Mouse (Mus musculus): ENCODE results near the gene Sec22a. TPM values are rescaled to one million over a fixed set of nuclear protein-coding genes. Genes with fewer than 3 reads are reported as not detected.

Gene Sec22a
- polyA plus RNA-seq, 1 experiment from 2014 or later = 35.3 TPM

DNA sequence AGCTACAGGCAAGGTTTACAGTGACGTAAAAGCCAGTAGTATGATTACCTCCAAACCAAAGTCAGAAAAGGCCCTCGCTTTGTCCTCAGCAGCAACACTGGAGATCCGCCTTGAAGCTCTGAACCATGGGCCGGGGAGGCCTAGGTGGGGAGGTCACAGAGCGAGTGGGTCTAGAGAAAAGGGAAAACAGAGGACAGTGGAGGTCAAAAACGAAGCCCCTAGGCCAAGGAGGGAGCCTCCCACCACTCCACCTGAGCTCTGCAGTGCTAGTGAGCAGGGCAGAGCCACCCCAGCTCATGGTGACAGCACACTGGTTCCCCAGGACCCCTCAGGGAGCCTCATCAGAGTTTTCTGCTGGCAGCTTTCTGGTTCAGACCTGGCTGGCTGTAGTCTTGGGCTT lies 55.7 kb downstream of the Sec22a start:
- H3K4me2 ChIP-seq (ENCODE audit: low read depth, severe bottlenecking) = no peak overlapping the region
- ATAC-seq (ENCODE audit: insufficient number of reproducible peaks, low FRiP score, low TSS enrichment, low read depth) = no peak
- H3K4me1 ChIP-seq (ENCODE audit: control insufficient read depth, insufficient read depth, low read length) = no peaks in the 10 kb centered on the region
- no peak overlapping the region for H3K9ac ChIP-seq (ENCODE audit: low read length)
- no peaks in the 10 kb centered on the region for H3K27me3 ChIP-seq (ENCODE audit: control insufficient read depth, insufficient read depth, low read length)
- DNase-seq (ENCODE audit: low spot score) = no peak
- no peaks in the 10 kb centered on the region for H3K9me3 ChIP-seq (ENCODE audit: control insufficient read depth, low read length)
- H3K4me3 ChIP-seq (ENCODE audit: low read depth, low read length) = no peak overlapping the region
- no peaks in the 10 kb centered on the region for H3K36me3 ChIP-seq (ENCODE audit: control insufficient read depth, insufficient read depth, low read length)
- H3K27ac ChIP-seq (replicated peaks; ENCODE audit: low read depth, low read length) = no peak overlapping the region
- WGBS = 78% methylated on average over 6 of the region's 6 CpGs

DNA sequence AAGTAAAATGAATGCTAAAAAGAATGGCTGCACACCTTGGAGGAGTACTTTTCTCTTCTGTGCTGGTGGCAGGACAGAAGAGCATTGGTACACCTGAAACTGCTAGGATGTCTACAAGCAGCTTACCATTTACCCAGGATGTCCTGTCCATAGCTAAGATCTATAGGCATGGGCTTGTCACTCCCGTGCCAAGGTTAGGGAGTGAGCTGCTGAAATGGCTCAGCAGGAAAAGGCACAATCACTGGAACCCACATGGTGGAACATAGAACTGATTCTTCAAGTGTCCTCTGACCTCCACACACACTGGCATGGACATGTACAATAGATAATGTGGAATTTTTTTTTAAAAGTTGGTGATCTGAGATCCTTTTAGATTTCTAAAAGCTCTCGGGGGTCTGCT lies 56.4 kb downstream of the Sec22a start:
- 86% methylated on average over 2 of the region's 2 CpGs for WGBS
- H3K4me3 ChIP-seq (ENCODE audit: low read depth, low read length) = no peak overlapping the region
- H3K9me3 ChIP-seq (ENCODE audit: control insufficient read depth, low read length) = no peaks in the 10 kb centered on the region
- ATAC-seq (ENCODE audit: insufficient number of reproducible peaks, low FRiP score, low TSS enrichment, low read depth) = no peak
- H3K9ac ChIP-seq (ENCODE audit: low read length) = no peak overlapping the region
- H3K4me2 ChIP-seq (ENCODE audit: low read depth, severe bottlenecking) = no peak overlapping the region
- no peak overlapping the region for H3K27ac ChIP-seq (replicated peaks; ENCODE audit: low read depth, low read length)
- H3K4me1 ChIP-seq (ENCODE audit: control insufficient read depth, insufficient read depth, low read length) = no peaks in the 10 kb centered on the region
- H3K27me3 ChIP-seq (ENCODE audit: control insufficient read depth, insufficient read depth, low read length) = no peaks in the 10 kb centered on the region
- no peak for DNase-seq (ENCODE audit: low spot score)
- no peaks in the 10 kb centered on the region for H3K36me3 ChIP-seq (ENCODE audit: control insufficient read depth, insufficient read depth, low read length)

DNA sequence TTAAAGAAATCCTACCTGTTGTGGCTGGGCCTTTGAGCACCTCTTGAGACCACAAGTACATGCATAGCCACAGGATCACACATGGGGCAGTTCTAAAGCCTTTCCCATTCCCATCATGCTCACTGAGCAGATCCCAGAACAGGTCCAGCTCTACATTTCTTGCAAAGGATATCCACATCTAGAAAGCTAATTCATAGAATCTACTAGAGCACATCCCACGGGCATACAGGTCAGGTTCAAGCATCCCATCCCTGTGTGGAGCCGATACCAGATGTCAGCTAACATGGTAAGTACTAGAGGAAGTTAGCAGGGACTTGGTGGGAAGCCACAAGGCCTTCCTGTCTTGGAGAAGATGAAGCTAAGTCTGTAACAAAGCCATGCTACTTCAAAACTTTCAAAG lies 57.1 kb downstream of the Sec22a start:
- H3K27ac ChIP-seq (replicated peaks; ENCODE audit: low read depth, low read length) = no peak overlapping the region
- H3K9me3 ChIP-seq (ENCODE audit: control insufficient read depth, low read length) = no peaks in the 10 kb centered on the region
- 87% methylated on average over 2 of the region's 2 CpGs for WGBS
- H3K9ac ChIP-seq (ENCODE audit: low read length) = no peak overlapping the region
- H3K27me3 ChIP-seq (ENCODE audit: control insufficient read depth, insufficient read depth, low read length) = no peaks in the 10 kb centered on the region
- ATAC-seq (ENCODE audit: insufficient number of reproducible peaks, low FRiP score, low TSS enrichment, low read depth) = no peak
- H3K4me1 ChIP-seq (ENCODE audit: control insufficient read depth, insufficient read depth, low read length) = no peaks in the 10 kb centered on the region
- no peaks in the 10 kb centered on the region for H3K36me3 ChIP-seq (ENCODE audit: control insufficient read depth, insufficient read depth, low read length)
- no peak overlapping the region for H3K4me2 ChIP-seq (ENCODE audit: low read depth, severe bottlenecking)
- DNase-seq (ENCODE audit: low spot score) = no peak
- H3K4me3 ChIP-seq (ENCODE audit: low read depth, low read length) = no peak overlapping the region

DNA sequence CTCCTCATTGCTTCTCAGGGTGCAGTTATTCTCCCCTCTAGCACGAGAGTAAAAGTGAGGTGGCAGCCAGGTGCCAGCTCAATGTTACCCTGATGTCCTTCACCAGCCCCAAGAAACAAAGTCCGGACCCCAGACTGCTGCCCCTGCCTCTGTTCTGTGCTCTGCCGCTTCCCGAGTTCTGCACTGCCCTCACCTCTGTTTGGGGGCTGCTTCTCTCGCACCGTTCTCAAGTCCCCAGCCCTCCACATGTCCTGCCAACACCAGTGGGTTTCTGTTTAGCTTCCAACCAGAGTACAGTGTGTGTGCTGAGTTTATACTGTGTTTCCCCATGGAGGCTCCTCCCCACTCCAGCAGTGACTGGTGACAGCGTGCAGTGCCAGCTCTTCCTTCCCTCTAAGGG lies 58.5 kb downstream of the Sec22a start:
- H3K4me2 ChIP-seq (ENCODE audit: low read depth, severe bottlenecking) = no peak overlapping the region
- 85% methylated on average over 7 of the region's 7 CpGs for WGBS

DNA sequence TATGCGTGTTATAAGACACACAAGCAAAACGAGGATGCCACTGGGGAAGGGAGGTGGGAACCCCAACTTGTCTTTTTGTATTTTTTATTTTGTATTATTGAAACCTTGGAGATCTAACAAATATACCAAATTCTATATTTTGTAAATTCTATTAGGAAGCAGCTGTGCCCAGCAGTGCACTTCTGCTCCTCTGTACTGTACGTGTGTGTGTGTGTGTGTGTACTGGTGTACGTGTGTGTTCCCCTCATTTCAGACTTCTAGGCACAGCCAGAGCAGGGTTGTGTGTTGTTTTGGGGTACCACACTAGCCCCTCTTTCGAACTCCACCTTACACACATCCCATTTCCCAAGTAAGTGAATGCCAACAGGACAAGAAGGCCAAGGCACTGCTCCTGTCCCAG lies 59.3 kb downstream of the Sec22a start:
- Histone ChIP-seq H3K9me3 (ENCODE audit: control insufficient read depth, low read length) (no peaks in the 10 kb centered on the region), H3K27ac (replicated peaks; ENCODE audit: low read depth, low read length) (no peak overlapping the region), H3K4me3 (ENCODE audit: low read depth, low read length) (no peak overlapping the region), H3K27me3 (ENCODE audit: control insufficient read depth, insufficient read depth, low read length) (no peaks in the 10 kb centered on the region), H3K4me2 (ENCODE audit: low read depth, severe bottlenecking) (no peak overlapping the region), H3K9ac (ENCODE audit: low read length) (no peak overlapping the region), H3K36me3 (ENCODE audit: control insufficient read depth, insufficient read depth, low read length) (no peaks in the 10 kb centered on the region), H3K4me1 (ENCODE audit: control insufficient read depth, insufficient read depth, low read length) (no peaks in the 10 kb centered on the region)
- 84% methylated on average over 5 of the region's 5 CpGs for WGBS
- DNase-seq (ENCODE audit: low spot score) (no peak), ATAC-seq (ENCODE audit: insufficient number of reproducible peaks, low FRiP score, low TSS enrichment, low read depth) (no peak)

More for the DNA sequence above, 58.5 kb downstream of the Sec22a start:
- Histone ChIP-seq H3K4me3 (ENCODE audit: low read depth, low read length) (no peak overlapping the region), H3K9me3 (ENCODE audit: control insufficient read depth, low read length) (no peaks in the 10 kb centered on the region), H3K4me1 (ENCODE audit: control insufficient read depth, insufficient read depth, low read length) (no peaks in the 10 kb centered on the region), H3K27me3 (ENCODE audit: control insufficient read depth, insufficient read depth, low read length) (no peaks in the 10 kb centered on the region), H3K27ac (replicated peaks; ENCODE audit: low read depth, low read length) (no peak overlapping the region), H3K36me3 (ENCODE audit: control insufficient read depth, insufficient read depth, low read length) (no peaks in the 10 kb centered on the region), H3K9ac (ENCODE audit: low read length) (no peak overlapping the region)
- DNase-seq (ENCODE audit: low spot score) (no peak), ATAC-seq (ENCODE audit: insufficient number of reproducible peaks, low FRiP score, low TSS enrichment, low read depth) (no peak)

DNA sequence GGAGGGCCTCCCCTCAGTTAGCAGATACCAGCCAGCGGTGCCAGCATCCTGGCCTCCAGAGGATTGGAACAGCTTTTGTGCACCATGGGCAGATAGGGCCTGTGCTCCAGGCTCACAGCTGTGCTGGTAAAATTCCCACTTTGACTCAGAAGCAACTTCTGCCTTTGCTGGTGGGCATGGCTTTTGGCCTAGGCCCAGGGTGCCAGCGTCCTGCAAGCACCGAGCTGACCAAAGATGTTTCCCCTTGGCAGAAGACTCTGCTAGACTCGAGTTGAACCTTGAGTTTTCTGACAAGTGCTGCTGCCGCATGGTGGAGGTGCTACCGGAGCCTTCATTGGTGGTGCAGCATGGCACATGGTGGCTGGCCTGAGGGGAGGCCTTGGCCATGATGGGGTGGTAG lies 60.0 kb downstream of the Sec22a start:
- ATAC-seq (ENCODE audit: insufficient number of reproducible peaks, low FRiP score, low TSS enrichment, low read depth) = no peak
- Histone ChIP-seq H3K4me1 (ENCODE audit: control insufficient read depth, insufficient read depth, low read length) (no peaks in the 10 kb centered on the region), H3K4me3 (ENCODE audit: low read depth, low read length) (no peak overlapping the region), H3K27me3 (ENCODE audit: control insufficient read depth, insufficient read depth, low read length) (no peaks in the 10 kb centered on the region), H3K9ac (ENCODE audit: low read length) (no peak overlapping the region), H3K4me2 (ENCODE audit: low read depth, severe bottlenecking) (no peak overlapping the region), H3K36me3 (ENCODE audit: control insufficient read depth, insufficient read depth, low read length) (no peaks in the 10 kb centered on the region), H3K9me3 (ENCODE audit: control insufficient read depth, low read length) (no peaks in the 10 kb centered on the region), H3K27ac (replicated peaks; ENCODE audit: low read depth, low read length) (no peak overlapping the region)
- WGBS = 89% methylated on average over 6 of the region's 6 CpGs
- DNase-seq (ENCODE audit: low spot score) = no peak

DNA sequence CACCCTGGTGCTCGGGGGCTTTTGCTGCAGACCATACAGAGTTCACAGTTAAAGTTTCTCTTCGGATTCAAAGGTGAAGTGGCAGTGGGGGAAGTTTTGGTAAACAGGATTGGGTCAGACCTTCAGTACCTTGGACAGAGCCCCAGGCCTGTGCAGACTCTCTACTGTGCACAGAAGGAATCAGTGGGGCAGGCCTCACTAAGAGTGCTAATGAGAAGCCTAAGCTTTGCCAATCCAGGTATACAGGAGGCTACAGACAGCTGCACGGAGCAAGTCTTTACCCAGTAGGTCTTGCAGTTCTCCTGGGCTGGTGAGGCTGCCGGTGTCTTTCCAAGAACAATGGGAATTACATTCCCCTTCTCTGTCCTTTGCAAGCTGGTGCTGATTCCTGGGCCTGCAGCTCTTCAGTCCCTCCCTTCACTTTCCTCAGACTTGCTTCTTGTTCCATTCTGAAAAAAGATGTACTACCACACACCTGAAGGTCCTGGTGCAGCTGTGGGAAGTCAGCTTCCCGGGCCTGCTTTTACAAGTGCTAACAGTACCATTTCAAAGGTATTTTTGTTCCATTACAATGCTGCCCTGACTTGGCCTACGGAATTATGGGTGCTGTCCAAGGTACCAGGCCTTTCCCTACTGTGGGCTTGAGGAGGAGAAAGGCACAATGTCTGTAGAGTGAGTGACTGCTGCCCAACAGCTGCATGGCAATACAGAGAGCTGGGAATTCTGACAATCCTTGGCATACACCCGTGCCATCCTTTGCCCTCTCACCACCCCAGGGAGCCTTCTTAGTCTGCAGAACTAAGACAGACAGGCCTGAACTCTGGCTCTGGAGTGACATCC lies 61.1 kb downstream of the Sec22a start:
- Histone ChIP-seq H3K27me3 (ENCODE audit: control insufficient read depth, insufficient read depth, low read length) (no peaks in the 10 kb centered on the region), H3K4me3 (ENCODE audit: low read depth, low read length) (no peak overlapping the region), H3K9me3 (ENCODE audit: control insufficient read depth, low read length) (no peaks in the 10 kb centered on the region), H3K9ac (ENCODE audit: low read length) (no peak overlapping the region), H3K36me3 (ENCODE audit: control insufficient read depth, insufficient read depth, low read length) (no peaks in the 10 kb centered on the region), H3K27ac (replicated peaks; ENCODE audit: low read depth, low read length) (no peak overlapping the region), H3K4me2 (ENCODE audit: low read depth, severe bottlenecking) (no peak overlapping the region), H3K4me1 (ENCODE audit: control insufficient read depth, insufficient read depth, low read length) (no peaks in the 10 kb centered on the region)
- 46% methylated on average over 7 of the region's 7 CpGs for WGBS
- ATAC-seq (ENCODE audit: insufficient number of reproducible peaks, low FRiP score, low TSS enrichment, low read depth) (peak; percentile 44; the same call in 1 of the 2 replicates), DNase-seq (ENCODE audit: low spot score) (peak; percentile 82)

DNA sequence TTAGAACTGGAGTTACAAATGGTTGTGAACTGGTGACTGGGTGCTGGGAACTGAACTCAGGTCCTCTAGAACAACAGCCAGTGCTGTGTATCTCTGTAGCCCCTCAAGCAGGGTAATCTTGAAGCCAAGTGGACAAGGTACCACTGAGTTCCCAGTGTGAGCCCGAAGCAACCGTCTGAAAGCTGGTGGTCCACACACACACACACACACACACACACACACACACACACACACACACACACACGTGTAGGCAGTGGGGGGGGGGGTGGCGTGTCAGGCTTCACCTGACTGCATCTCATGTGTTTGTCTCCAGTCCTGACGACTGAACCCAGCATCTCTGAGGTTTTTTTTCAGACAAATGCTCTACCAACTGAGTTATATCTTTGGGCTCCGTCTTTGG lies 63.6 kb downstream of the Sec22a start:
- H3K4me3 ChIP-seq (ENCODE audit: low read depth, low read length) = no peak overlapping the region
- ATAC-seq (ENCODE audit: insufficient number of reproducible peaks, low FRiP score, low TSS enrichment, low read depth) = no peak
- no peak overlapping the region for H3K4me2 ChIP-seq (ENCODE audit: low read depth, severe bottlenecking)
- no peak for DNase-seq (ENCODE audit: low spot score)
- H3K4me1 ChIP-seq (ENCODE audit: control insufficient read depth, insufficient read depth, low read length) = no peaks in the 10 kb centered on the region
- H3K9me3 ChIP-seq (ENCODE audit: control insufficient read depth, low read length) = no peaks in the 10 kb centered on the region
- no peak overlapping the region for H3K27ac ChIP-seq (replicated peaks; ENCODE audit: low read depth, low read length)
- no peak overlapping the region for H3K9ac ChIP-seq (ENCODE audit: low read length)
- no peaks in the 10 kb centered on the region for H3K27me3 ChIP-seq (ENCODE audit: control insufficient read depth, insufficient read depth, low read length)
- 89% methylated on average over 5 of the region's 6 CpGs for WGBS
- no peaks in the 10 kb centered on the region for H3K36me3 ChIP-seq (ENCODE audit: control insufficient read depth, insufficient read depth, low read length)

DNA sequence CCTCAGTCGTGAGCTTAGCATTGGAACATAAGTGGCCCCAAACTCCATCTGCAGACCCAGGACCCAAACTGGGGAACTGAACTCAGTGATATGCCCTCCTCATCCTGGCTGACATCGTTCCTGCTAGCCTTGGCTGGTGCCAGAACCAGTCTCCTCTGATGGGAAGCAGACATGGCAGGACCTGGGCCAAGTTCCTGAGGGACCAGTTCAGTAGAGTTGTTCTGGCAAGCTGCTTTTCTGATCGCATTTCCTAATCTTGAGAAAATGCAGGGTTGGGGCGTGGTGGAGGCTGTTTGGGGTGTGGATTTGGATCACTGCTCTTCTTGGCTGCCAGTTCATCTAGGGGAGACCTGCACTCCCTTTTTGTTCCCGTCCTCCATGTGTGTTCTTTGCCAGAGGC lies 65.9 kb downstream of the Sec22a start:
- H3K4me2 ChIP-seq (ENCODE audit: low read depth, severe bottlenecking) = no peak overlapping the region
- no peaks in the 10 kb centered on the region for H3K36me3 ChIP-seq (ENCODE audit: control insufficient read depth, insufficient read depth, low read length)
- WGBS = 80% methylated on average over 5 of the region's 5 CpGs
- ATAC-seq (ENCODE audit: insufficient number of reproducible peaks, low FRiP score, low TSS enrichment, low read depth) (no peak), DNase-seq (ENCODE audit: low spot score) (no peak)
- H3K9me3 ChIP-seq (ENCODE audit: control insufficient read depth, low read length) = no peaks in the 10 kb centered on the region
- H3K27me3 ChIP-seq (ENCODE audit: control insufficient read depth, insufficient read depth, low read length) = no peaks in the 10 kb centered on the region
- H3K9ac ChIP-seq (ENCODE audit: low read length) = no peak overlapping the region
- no peak overlapping the region for H3K4me3 ChIP-seq (ENCODE audit: low read depth, low read length)
- no peak overlapping the region for H3K27ac ChIP-seq (replicated peaks; ENCODE audit: low read depth, low read length)
- H3K4me1 ChIP-seq (ENCODE audit: control insufficient read depth, insufficient read depth, low read length) = no peaks in the 10 kb centered on the region
